Mouse (Mus musculus) adrenal gland, postnatal 4 days (tissue): ENCODE data around the gene Gm3252. TPM values are rescaled to one million over a fixed set of nuclear protein-coding genes. Genes with fewer than 3 reads are reported as not detected.
"Not testable (repeated sequence)": the region's sequence is repeated elsewhere in the genome, so short reads cannot be mapped to it uniquely, and the experiment has no call there.

ENCODE experiments used
- DNase-seq, 2 experiments: peaks; one replicate each; pipeline ENCODE4 v3.0.0; 2021 to 2022; ENCODE audit warnings: low spot score in 2 of 2, mixed read lengths in 2 of 2
- long read RNA-seq, 2 experiments: library from polyadenylated mRNA; stranded (forward); transcript quantifications; one replicate each; pipeline ENCODE4 v2.0.0; 2021
- total RNA-seq, 2 experiments: library from RNA; stranded (reverse); gene quantifications; 2 replicates each; pipeline ENCODE4 v1.2.3; 2021

The Gm3252 gene
- total RNA-seq: not detected
- long read RNA-seq, experiment 1: 0 reads
- long read RNA-seq, experiment 2, partial matches to known transcripts: 0 of 2 reads
- long read RNA-seq, experiment 2, other reads (novel, unspliced or antisense): 2 of 2 reads

GRCm38 (mm10) chr14:4726038-4726880 is at the start of gene Gm3252:
Gene Gm3252, plus strand, starts transcription at chr14:4726775.
- not testable (repeated sequence) for DNase-seq

DNA sequence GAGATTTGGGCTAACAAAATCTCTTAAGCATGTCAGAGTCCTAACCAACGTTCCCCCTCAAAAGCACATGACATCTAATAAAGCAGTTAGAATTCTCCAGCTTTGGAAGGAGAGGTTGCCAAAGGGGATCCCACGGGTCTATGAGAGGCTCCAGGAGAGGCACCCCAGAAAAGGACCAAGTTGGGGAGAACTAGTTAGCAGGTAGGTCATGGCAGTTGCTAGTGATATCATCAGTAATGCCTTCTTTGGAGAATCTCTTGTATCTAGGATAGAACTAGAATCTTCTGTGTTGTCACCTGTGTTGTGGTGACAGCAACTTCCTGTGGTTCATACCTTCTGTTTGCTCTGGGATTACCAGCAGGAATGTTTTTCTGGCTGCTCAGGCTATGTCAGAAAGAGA is 17.6 kb upstream of the Gm3252 start, which contains the start of gene Gm7876:
TSS of gene Gm7876 (plus strand) at position 301 of the 400 bp plus-strand sequence.
- DNase-seq: not testable (repeated sequence)

DNA sequence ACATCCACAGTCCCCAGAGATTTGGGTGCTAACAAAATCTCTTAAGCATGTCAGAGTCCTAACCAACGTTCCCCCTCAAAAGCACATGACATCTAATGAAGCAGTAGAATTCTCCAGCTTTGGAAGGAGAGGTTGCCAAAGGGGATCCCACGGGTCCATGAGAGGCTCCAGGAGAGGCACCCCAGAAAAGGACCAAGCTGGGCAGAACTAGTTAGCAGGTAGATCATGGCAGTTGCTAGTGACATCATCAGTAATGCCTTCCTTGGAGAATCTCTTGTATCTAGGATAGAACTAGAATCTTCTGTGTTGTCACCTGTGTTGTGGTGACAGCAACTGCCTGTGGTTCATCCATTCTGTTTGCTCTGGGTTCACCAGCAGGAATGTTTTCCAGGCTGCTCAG is 49.5 kb downstream of the Gm3252 start, which contains the start of gene Gm9602:
TSS of gene Gm9602 (plus strand) at position 301 of the 400 bp plus-strand sequence.
- not testable (repeated sequence) for DNase-seq

Other genes with a start within 250 kb of the Gm3252 start
- not detected for gene Gm3182, start 245.0 kb upstream of the Gm3252 start, total RNA-seq
- gene Gm3047, start 171.4 kb upstream of the Gm3252 start, total RNA-seq: not detected
- gene Gm8159, start 94.4 kb upstream of the Gm3252 start, total RNA-seq: not detected
- not detected for gene Gm3239, start 62.6 kb upstream of the Gm3252 start, total RNA-seq
- not detected for gene Gm7876, start 17.5 kb upstream of the Gm3252 start, total RNA-seq
- gene Gm9602, start 49.6 kb downstream of the Gm3252 start, total RNA-seq: not detected
- not detected for gene Gm3269, start 111.3 kb downstream of the Gm3252 start, total RNA-seq
- 1 to 10 TPM in 1 of 2 experiments, under 1 TPM in 1; 0.81 to 2.7 TPM for gene Gm3264, start 128.8 kb downstream of the Gm3252 start, total RNA-seq
- not detected for gene Gm3278, start 165.6 kb downstream of the Gm3252 start, total RNA-seq